Mouse (Mus musculus): Measurements from ENCODE around the gene Lexm.

Gene Lexm

DNA sequence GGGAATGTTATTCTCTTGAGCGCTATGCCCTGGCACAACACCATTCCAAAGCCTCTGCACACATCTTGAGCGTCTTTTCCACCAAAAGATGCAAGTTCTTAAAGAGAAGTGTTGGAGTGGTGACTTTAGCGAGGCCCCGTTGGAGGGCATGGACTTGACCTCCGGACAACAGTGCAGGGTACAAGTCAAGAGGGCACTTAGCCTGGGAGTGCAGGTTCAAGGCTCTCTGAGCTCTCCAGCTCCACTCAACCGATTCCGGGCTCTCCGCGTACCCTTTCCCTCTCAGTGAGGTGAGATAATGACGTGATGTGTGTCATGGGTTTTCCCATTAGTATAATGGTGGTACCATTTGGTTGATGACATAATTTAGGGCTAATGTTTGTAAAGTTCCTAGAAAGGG is 7.2 kb upstream of the Lexm start:
- no peak for DNase-seq (ENCODE audit: low spot score)

DNA sequence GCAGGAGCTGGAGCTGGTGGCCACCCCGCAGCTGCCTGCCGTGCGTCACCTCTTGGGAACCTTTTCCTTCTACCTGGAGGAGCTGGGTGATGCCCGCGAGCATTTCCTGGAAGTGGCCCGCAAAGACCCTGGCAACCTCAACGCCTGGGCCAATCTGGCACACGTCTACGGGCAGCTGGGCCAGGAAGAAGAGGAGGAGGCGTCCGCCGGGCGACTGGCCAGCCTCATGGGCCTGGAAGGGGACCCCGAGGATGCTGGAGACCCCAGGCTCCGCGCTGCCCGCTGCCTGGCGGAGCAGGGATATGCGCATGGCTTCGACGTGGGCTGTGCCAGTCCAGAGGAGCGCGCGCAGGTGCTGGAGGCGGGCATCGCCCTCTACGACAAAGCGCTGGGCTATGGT is 5.7 kb upstream of the Lexm start:
- DNase-seq (ENCODE audit: low spot score): no peak

DNA sequence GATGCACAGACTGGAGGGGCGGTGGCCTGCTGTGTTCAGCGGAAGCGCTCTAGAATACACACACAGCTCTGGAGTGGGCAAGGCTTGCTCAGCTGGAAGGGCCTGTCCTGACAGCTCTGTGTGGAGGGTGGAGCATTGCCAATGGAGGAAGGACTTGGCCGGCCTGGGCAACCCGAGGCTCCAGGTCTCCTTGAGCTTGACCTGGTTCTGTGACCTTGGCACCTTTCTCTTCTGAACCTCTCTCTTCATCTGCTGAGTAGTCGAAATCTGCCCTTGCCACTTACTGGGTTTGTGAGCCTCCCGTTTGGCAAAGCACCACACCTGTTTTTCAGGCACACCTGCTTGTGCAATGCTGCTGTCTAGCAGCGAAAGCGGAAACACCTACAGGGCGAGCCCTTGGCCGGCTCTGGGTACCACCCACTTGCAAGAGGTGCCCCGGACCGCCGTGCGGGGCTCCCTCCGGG is 5.0 kb upstream of the Lexm start, which contains the start of gene Ttc22:
TSS of gene Ttc22 (plus strand) at position 403 of the 464 bp plus-strand sequence.
- DNase-seq (ENCODE audit: low spot score): no peak

DNA sequence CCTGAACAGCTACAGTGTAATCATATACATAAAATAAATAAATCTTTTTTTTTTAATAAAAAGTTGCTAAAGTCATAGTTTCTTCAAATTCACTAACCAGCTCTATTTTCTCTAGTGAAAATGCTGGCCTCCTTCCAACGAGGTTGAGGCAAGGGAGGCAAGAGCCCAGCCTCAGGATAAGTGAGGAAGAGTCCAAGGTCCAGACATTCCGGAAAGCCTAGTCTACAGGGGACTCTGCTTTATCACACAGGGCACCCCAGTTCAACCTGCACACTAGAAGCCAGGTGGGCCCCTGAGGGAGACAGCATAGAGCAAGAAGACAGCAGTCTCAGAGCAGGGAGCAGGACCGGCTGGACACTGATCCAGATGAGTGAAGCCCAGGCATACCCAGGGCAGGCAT is 4.4 kb upstream of the Lexm start:
- no peak for DNase-seq (ENCODE audit: low spot score)

DNA sequence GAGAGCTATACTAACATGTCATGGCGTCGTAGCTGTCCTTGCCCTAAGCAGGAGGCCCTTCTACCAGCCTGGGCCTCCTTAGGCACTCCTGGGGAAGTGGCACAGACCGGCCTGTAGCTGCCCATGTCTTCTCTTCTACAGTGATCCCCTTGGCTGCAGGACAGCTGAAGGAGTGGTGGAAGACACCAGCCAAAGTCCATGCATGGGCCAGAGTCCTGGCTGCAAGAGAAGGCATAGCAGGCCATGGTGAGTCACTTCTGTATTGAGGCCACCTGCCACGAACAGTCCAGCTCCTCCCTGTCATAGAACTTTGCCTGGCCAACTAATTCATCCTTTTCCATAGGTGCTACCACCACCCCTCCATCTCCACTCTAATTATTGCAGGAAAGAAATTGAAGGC is 1.9 kb upstream of the Lexm start:
- DNase-seq (ENCODE audit: low spot score): no peak

DNA sequence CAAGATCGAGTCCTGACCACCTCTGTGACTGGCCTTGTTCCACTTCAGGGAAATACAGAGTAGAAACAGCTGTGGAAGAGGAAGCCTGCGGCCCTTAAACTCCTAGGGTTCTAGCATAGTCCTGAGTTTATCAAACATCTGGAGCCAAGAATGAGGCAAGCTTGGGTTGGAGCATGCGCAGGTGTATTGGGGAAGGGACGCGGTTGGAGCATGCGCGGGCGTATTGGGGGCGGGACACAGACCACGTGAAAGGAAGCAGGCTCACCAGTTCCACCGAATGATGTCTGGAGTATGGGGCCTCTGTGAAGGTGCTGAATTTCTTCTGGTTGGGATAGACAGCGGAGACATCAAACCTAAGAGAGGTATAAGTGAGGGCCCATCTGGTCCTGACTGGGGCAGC is 1.4 kb downstream of the Lexm start:
- no peak for DNase-seq (ENCODE audit: low spot score)

DNA sequence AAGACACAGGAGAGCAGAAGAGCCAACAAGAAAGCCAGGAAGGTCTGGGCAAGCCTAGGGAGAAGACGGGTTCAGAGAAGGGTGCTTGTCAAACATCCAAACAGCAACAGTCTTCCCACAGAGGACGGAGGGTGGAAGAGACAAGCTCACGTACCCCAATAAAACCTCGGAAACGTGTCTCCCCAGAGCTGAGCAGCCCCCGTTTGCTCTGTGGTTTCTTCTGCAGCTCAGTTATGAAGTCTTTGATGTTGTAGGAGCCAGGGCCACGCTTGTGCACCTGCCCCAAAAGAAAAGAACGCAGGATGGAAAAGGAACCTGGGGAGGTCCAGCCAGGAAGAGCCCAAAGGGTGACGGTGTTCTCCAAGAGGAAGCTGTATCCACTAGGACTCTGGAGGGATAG is 2.2 kb downstream of the Lexm start:
- DNase-seq (ENCODE audit: low spot score): no peak

DNA sequence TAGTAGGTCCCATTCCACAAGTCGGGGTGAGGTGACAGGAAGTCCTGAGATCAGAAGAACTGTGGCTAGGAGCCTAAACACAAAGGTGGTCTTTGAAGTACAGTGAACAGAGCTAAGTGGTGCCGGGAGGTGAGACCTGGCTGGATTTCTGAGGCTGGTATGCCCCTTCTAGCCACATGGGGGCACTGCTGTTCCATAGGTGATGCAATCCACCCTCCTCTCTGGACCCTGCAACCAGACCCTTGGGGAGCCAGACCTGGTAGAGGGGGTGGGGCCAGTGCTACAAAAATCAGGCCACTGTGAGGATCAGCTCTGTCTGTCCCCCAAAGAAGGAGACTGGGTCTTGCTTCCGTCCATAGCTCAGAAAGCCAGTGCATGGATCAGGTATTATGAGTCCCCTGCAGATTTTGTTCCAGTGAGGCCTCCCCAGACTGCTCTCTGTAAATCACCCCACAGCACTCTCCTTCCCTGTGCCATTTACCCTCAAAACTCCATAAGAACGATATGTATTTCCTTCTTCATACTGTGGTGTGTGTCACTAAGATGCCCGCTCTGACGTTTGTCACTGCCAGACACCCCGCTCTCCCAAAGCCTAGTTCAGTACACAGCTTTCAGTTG is 2.8 kb downstream of the Lexm start:
- peak; percentile 86 for DNase-seq (ENCODE audit: low spot score)

DNA sequence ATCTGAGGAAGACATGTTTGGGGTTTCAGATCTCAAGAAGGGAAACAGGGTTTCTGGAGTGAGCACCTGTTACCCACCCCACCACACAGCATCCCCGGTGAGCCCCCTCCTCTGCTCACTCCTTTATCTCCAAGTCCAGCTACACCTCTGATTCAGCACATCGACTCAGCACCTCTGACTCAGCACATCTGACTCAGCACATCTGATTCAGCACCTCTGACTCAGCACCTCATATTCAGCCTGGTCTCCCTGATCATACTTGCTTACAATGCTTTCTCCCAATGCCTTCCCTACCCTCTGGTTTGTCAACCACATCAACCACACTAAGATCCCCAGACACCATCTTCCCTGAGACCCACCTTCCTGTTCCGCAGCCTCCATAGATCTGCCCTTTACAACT is 3.5 kb downstream of the Lexm start:
- peak; percentile 35 for DNase-seq (ENCODE audit: low spot score)

DNA sequence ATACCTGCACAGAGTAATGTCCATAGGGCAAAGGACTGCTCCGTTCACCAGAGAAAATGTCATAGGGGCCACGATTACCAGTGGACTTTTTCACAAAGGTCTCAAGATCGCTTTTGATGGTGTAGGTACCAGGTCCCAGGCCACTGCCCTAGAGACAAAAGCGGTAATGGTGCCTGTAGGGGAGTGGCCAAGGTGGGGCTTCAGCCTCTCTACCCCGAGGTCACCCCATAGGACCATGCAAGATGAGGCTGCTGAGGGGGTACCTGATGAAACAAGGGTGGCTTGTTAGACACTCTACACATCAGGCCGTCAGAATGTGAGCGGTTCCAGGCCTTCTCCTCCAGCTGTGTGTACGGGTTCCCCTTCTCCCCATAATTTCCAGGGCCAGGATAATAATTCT is 3.9 kb downstream of the Lexm start:
- no peak for DNase-seq (ENCODE audit: low spot score)

DNA sequence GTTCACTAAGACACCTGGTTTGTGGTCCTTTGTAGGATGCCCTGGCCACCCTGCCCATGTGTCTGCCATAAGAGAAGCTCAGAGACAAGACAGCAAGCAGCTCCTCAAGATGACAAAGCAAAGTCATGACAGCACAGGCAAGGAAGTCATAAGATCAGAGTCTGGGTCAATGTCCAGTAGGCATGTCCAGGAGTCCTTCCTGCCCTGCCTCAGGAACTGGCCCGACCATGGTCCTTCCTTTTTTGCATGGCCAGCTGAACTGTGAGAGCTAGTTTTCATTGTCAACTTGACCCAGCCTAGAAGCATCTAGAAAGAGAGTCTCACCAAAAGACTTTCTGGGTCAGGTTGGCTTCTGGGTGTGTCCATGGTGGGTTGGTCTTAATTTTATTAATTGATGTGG is 9.1 kb downstream of the Lexm start:
- DNase-seq (ENCODE audit: low spot score): no peak

DNA sequence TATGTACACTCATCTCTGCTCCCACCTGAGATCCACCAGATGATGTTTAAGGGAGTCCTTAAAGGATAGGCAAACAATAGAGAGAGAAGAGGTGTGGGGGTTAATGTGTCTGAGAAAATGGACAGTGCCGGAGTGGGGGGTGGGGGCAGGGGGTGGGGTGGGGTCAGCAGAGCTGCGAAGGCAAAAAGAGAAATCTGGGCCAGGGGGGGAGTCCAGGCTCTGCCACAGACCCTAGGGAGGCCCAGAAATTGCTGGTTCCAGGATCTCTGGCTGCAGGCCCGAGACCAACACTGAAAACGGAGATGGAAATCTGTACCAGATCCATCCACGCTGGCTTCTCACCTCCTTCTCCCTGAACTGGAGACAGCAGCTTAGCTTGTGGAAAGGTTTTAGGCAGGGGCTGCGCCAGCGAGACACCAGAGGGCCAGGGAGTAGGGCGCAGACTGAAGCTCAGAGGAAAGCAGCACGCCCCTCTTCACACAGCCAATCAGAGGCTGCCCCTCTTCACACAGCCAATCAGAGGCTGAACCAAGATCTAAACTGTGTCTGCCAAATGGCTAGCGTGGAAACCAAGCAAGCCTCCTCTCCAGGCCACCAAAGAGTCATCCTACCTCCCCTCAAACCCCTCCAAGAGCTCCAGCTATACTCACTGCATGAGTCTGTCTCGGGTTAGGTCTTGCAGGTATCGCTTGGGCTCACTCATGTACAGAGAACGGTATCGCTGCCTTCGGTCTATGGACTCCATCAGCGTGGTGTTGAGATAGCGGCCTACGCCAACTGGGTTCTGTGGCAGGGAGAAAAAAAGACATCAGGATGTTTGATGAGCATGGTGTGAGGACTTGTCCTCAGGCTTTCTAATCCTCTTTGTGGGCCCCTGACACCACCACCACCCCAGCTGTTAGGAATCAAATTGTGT is 10.1 kb downstream of the Lexm start:
- peak; percentile 74 for DNase-seq (ENCODE audit: low spot score)

DNA sequence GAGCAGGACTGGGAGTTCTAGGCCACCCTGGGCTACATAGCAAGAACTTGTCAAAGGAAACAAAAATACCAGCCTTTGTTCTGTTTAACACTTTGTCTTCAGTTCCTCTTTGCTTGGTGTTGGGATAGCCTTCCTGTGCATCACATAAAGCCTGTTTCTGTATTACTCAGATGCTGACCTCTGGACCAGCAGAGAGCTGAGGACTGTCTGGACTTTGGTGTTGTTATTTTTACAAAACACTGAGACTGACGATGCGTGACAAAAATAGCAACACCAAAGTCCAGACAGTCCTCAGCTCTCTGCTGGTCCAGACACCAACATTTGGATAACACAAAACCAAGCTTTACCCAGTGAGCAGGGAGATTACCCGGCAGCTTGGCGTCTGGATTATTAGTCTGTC is 16.3 kb downstream of the Lexm start:
- DNase-seq (ENCODE audit: low spot score): no peak

DNA sequence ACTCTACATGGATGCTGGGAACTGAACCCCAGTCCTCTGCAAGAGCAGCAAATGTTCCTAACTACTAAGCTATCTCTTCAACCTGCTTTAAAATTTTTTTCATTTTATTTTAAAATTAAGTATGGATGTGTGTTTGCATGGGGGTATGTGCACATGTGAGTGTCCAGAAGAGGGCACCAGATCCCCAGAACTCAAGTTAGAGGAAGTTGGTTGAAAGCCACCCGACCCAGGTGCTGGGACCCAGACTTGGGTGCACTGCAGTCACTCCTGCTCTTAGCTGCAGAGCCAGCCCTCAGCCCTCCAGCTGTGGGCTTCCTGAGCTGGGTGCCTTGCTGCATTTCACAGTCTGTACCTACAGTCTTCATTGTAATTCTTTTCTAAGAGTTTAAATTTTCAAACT is 17.6 kb downstream of the Lexm start:
- no peak for DNase-seq (ENCODE audit: low spot score)

DNA sequence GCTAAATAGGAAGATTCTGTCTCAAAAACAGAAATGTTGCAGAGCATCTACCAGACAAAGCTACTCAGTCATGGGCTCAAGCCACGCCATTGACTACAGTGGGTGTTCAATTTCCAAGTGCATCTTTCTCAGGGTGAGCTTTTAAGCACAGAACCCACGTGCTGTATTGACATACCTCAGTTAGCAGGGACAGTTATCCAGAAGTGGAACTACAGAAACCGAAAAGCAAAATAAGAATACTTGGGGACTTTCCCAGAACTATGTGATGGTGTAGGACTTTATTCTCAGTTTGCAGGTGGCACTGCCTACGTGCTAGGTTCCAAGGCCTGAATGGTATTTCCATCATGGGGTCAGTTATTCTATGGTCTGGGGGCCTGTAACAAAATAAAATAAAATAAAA is 19.3 kb downstream of the Lexm start:
- DNase-seq (ENCODE audit: low spot score): no peak

DNA sequence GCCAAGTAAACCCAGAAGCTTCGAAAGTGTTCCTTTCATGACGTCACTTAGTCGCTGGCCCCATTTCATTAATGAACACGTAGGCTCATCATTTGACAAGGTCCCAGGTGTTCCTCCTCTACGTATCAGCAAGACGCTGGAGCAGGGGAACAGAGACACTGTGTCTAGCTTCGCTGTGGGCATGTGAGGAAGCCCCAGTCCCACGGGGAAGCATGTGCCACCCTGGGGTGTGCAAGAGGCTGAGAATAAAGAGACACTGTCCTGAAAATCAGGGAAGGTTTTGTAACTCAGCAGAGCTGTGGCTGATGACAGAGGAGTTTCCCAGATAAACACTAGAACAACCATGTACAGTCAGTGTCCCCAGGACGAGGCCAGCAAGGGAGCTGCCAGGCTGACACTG is 20.0 kb downstream of the Lexm start:
- DNase-seq (ENCODE audit: low spot score): no peak

DNA sequence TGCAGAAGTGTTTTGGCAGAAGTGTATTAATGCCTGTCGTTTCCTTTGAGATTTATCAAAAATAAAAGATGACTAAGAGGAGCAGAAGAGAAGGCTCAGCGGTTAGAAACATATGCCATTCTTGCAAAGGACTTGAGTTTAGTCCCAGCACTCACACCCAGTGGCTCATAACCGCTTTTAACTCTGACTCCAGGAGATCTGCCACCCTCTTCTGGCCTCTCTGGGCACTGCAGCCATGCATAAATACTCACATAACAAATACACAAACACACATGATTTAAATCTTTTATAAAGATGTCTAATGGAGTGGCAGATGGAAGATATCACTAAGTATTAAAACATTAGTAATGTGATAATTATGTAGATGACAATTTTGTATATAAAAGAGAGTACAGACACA is 20.8 kb downstream of the Lexm start:
- DNase-seq (ENCODE audit: low spot score): no peak

DNA sequence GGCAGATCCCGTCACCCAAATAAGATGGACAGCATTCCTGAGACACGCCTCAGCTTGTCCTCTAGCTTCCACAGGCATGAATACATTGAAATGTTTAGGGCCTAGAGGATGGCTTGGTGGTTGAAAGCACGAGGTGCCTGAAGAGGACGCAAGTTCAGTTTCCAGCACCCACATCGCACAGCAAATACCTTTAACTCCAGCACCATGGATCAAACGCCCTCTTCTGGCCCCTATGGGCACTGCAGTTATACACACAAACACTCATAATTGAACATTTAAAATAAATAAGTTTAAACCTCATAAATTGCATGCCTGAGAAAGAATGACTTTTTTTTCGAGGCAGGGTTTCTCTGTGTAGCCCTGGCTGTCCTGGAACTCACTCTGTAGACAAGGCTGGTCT is 23.4 kb downstream of the Lexm start:
- DNase-seq (ENCODE audit: low spot score): no peak

DNA sequence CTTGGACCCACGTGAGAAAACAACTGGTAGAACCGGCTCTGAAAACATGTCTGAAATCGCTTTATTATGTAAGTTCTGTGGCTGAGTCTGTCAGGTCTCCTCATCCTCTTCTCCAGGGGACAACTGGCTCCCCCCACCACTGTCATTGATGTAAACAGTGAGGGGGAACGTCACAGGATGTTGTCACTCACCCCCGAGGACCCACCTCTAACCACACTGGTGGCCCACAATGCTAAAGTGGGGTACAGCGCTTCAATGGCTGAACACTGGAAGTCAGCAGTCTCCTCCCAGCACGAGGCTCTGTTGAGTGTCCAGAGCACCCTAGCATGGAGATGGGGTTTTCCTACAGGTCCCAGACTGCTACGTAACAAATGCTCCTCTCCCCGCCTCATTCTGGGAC is 26.2 kb downstream of the Lexm start:
- DNase-seq (ENCODE audit: low spot score): no peak

DNA sequence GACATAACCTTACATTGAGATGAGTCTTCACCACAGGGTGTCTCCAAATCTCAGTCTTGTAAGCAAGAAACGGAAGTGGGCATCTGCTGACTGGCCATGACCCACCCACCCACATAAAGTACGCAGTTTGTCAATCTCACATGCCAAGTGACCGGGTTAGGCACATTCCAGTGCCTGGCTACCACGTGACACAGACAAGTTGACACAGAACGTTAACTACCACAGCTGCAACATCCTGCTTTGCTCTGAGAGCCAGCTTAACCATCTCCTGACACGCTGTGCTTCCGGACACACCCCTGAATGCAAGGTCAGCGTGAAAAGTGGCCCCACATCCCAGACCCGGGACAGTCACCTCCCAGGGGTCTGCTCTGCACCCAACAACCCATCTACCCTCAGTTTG is 26.9 kb downstream of the Lexm start:
- DNase-seq (ENCODE audit: low spot score): no peak

DNA sequence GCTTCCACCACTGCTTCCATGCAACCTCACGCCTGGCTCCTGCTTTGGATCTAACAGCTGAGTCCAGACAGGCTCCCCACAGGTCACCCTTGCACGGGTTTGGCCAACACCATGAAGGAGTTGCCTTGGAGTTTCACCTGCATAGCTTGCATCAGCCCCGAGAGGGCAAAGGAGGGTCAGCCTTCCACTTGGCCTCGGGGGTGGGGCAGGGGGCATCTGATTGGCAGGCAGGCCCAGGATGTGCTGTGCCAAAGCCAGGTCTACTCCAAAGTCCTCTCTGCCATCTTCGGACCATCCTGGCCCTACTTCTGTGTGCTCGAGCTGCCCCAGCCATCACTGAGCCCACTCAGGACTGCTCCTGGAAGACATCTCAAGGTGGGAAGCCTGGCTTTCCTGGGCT is 30.0 kb downstream of the Lexm start:
- no peak for DNase-seq (ENCODE audit: low spot score)

DNA sequence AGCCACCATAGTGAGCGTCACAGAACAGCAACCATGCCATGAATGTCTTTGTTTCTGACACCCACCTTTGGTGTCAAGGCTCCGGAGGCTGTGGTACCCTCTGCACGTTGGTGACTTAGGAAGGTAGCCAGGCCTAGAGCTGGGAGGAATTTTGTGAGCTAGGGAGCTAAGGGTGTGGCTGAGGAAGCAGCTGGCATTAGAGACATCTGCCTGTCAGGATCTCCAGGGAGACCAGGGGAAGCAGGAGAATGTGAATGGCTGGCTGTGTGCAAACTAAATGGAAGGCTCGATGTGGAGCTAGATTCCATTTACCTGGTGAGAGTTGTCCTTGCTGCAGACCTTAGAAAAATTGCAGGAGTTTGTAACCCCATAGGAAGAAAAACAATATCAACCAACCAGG is 32.4 kb downstream of the Lexm start:
- DNase-seq (ENCODE audit: low spot score): no peak

DNA sequence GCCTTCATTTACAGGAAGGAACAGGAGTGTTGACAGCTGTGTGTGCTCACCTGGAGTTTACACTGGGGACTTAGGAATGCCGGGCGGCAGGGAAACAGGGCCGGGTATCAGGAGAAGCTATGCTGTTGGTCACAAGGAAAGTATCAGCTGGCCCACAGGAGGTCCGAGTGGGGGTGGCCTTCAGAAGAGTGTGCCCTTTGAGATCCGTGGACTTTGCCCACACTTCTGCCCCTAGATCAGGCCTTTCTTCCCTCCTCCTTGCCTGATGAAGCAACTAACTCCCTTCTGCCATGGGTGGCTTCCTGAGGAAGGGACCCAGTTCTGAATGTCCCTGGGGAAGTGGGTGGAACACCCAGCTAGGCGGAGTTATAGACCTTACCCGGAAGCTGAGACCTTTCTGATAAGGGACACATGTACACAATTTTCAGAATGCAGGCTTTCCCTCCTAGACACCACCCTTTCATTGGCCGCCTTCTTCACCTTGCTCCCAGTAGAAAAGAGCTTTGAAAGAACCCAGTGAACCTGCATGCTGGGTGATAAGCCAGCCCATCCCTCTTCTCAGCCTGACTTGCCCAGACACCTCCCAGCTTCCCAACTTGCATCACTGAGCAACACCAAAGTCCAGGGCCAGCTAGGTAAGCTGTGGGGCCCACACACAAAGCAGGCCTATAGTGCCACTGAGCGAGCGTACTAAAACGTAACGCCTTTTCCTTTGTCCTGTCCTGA is 34.5 kb downstream of the Lexm start:
- DNase-seq (ENCODE audit: low spot score): no peak

Data from embryo, embryonic 10 days (tissue).